9 mouse cellular contexts compared by ENCODE assay signal in genomic region chr11:120506899-120507298, GRCm38 (mm10). TPM values are rescaled to one million over a fixed set of nuclear protein-coding genes. Genes with fewer than 3 reads are reported as not detected.
DNase-seq lines count a peak whose midpoint lies in the region; ATAC-seq and TF ChIP-seq lines count a peak whose summit lies in the region.
"Had no signal": no experiment of that assay in that cellular context is flagged by ENCODE, and none has a peak within 500 bp of the region (broad histone marks: within the 10 kb centered on the region; RNA-seq: fewer than 3 reads in every experiment).

No protein-coding gene starts in this region.

- peak; percentile 74 for TF ChIP-seq CTCF in kidney, adult 2 months (conservative IDR thresholded peaks at IDR 0.05; ENCODE audit: insufficient read depth, insufficient read length, low read depth, low read length)

- ATAC-seq in megakaryocyte progenitor cell, adult 5-6 weeks (replicated peaks; ENCODE audit: poor library complexity) = peak; percentile 63

- no peak overlapping the region for H3K4me3 ChIP-seq in kidney, adult 2 months (ENCODE audit: insufficient read depth, low read depth, low read length)

- 64% methylated on average over 4 of the region's 4 CpGs for WGBS in kidney, adult 2 months

- no peaks in the 10 kb centered on the region for H3K27me3 ChIP-seq in kidney, adult 2 months (replicated peaks; ENCODE audit: control insufficient read depth, insufficient read depth, low read length)

- no peak for TF ChIP-seq POLR2A in kidney, adult 2 months (IDR thresholded peaks at IDR 0.05; ENCODE audit: low read depth, low read length)

- H3K27ac ChIP-seq in kidney, adult 2 months (ENCODE audit: insufficient read depth, low read depth, low read length) = peak overlapping the region; percentile 63; the same call in 1 of the 2 replicates

- H3K36me3 ChIP-seq in kidney, adult 2 months (ENCODE audit: control insufficient read depth, insufficient read depth, low read length) = no peaks in the 10 kb centered on the region

- peak; percentile 49 to 52 for DNase-seq in cerebellum, adult 18-20 months
- no peak for DNase-seq in cerebellum, adult 9-10 months
- DNase-seq in lung, adult 18-20 months = peak; percentile 66 to 81
- DNase-seq in lung, postnatal 25 days (ENCODE audit: low spot score) = no peak
- DNase-seq in kidney, adult 2 months = peak; percentile 68
- DNase-seq in right cerebral cortex, postnatal 14 days = no peak
- no peak for DNase-seq in frontal cortex, postnatal 36 days (ENCODE audit: low spot score in 2 of 2)

- peaks cover 11% of the 10 kb centered on the region; the same call in 1 of the 2 replicates for H3K4me1 ChIP-seq in kidney, adult 2 months (ENCODE audit: control insufficient read depth, insufficient read depth, low read length)

RNA-seq across cellular contexts. Expression of gene Slc25a10, which starts 15.3 kb away (rescaled TPM):
- polyA plus RNA-seq in kidney, adult 2 months (2012; rRNA removed) = 751 and 939 TPM in 2 replicates
- 11.9 and 14.4 TPM in 2 replicates for total RNA-seq in megakaryocyte progenitor cell, adult 5-6 weeks (2015)
- total RNA-seq in megakaryocyte progenitor cell, adult 5-6 weeks (2017) = 16.2 and 19.7 TPM in 2 replicates

RNA-seq across cellular contexts. Expression of gene Mrpl12, which starts 22.5 kb away (rescaled TPM):
- 282 and 300 TPM in 2 replicates for polyA plus RNA-seq in kidney, adult 2 months (2012; rRNA removed)
- 107 and 121 TPM in 2 replicates for total RNA-seq in megakaryocyte progenitor cell, adult 5-6 weeks (2015)
- total RNA-seq in megakaryocyte progenitor cell, adult 5-6 weeks (2017) = 136 and 142 TPM in 2 replicates

RNA-seq across cellular contexts. Expression of gene Gcgr, which starts 23.6 kb away (rescaled TPM):
- polyA plus RNA-seq in kidney, adult 2 months (2012; rRNA removed) = 52.8 and 77.3 TPM in 2 replicates
- not detected in 2 replicates for total RNA-seq in megakaryocyte progenitor cell, adult 5-6 weeks (2015)
- not detected in 2 replicates for total RNA-seq in megakaryocyte progenitor cell, adult 5-6 weeks (2017)
- polyA plus RNA-seq: C2C12 had no signal

RNA-seq across cellular contexts. Expression of gene Arl16, which starts 39.5 kb away (rescaled TPM):
- 21.1 and 23.8 TPM in 2 replicates for polyA plus RNA-seq in kidney, adult 2 months (2012; rRNA removed)
- total RNA-seq in megakaryocyte progenitor cell, adult 5-6 weeks (2015) = 13.8 and 19.8 TPM in 2 replicates
- 18.8 and 20.2 TPM in 2 replicates for total RNA-seq in megakaryocyte progenitor cell, adult 5-6 weeks (2017)

RNA-seq across cellular contexts. Expression of gene Mcrip1, which starts 42.6 kb away (rescaled TPM):
- 129 and 131 TPM in 2 replicates for polyA plus RNA-seq in kidney, adult 2 months (2012; rRNA removed)
- 71.6 and 75.3 TPM in 2 replicates for total RNA-seq in megakaryocyte progenitor cell, adult 5-6 weeks (2015)
- total RNA-seq in megakaryocyte progenitor cell, adult 5-6 weeks (2017) = 24.2 and 25.8 TPM in 2 replicates

Comparison
In these comparisons a context has a peak if more than half of its experiments do, and no peak if none do; other contexts are left out.
1. DNase-seq: peak in cerebellum, adult 18-20 months (2 of 2), lung, adult 18-20 months (2 of 2) and kidney, adult 2 months (single experiment); none in cerebellum, adult 9-10 months (single experiment), lung, postnatal 25 days (single experiment), right cerebral cortex, postnatal 14 days (single experiment) and frontal cortex, postnatal 36 days (0 of 2).